Mouse (Mus musculus): ENCODE results near the gene Mkln1.
"Not testable (repeated sequence)": the region's sequence is repeated elsewhere in the genome, so short reads cannot be mapped to it uniquely, and the experiment has no call there.

Gene Mkln1

DNA sequence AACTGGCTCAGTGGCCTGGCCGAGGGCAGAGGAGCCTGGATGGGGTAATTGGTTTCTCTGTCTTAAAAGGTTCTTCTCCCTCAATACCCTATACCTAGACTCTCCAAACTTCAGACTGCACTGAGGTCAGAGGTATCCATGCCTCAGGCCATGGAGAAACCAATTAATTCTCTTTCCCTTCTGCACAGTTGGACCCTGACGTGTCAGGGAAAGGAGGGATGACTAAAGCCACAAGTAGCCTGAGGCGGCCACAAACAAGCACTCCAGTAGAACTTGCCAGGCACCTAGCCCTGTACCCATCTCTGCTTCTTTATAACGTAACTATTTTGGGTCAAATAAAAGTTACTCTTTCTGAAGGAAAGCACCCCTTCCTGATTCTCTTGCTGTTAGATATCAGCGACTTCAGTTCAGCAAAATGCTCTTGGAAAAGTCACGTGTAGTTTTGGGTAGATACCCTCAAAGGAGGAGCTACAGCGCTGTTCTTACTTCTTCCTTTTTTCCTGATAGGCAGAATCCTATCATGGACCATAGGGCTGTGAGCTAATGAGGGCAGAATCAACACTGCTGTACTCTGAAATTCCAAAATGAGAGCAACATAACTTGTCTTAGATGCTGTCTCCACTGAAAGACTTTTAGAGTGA lies 158.0 kb downstream of the Mkln1 start:
- DNase-seq: no peak

DNA sequence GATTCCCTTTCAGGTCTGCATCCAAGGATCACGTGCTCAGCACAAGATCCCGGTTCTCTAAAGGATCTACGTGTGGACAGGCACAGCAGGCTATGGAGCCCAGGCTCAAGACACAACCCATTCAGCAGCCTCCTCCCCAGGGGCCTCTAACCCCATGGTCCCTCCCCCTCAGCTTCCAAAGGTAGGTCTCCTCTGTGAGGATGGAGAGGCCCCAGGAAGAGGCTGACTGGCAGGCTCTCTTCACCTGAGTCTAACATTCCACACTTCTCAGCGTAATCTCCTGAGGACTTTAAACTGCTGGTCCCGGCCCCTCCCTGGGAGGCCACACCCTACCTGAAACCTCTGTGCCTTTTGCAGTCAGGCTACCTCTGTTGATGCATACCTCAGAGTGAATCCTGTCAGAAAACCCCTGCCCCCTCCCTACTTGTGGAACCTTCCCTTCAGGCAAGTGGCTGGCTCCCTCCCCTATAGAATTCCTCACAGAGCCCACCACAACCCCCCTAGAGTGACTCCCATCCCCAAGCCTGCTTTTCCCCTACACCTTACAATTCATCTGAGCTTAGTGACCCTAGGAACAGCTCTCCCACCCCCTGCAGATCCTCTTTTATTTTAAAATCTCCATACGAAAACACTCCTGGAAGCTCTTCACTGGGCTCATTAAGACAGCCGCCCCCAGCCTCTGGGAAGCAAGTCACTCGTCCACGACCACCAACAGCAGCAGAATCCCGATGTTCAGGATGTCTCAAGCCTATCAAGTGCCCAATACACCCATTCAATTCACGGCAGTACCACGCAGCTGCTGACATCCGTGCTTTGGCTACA lies 161.8 kb downstream of the Mkln1 start:
- no peak for DNase-seq

- not testable (repeated sequence) for DNase-seq
Measured at GRCm38 (mm10) chr6:31561948-31562347, 163.4 kb downstream of the Mkln1 start.

GRCm38 (mm10) chr6:31562371-31563080 lies 164.0 kb downstream of the Mkln1 start:
- DNase-seq: no peak

DNA sequence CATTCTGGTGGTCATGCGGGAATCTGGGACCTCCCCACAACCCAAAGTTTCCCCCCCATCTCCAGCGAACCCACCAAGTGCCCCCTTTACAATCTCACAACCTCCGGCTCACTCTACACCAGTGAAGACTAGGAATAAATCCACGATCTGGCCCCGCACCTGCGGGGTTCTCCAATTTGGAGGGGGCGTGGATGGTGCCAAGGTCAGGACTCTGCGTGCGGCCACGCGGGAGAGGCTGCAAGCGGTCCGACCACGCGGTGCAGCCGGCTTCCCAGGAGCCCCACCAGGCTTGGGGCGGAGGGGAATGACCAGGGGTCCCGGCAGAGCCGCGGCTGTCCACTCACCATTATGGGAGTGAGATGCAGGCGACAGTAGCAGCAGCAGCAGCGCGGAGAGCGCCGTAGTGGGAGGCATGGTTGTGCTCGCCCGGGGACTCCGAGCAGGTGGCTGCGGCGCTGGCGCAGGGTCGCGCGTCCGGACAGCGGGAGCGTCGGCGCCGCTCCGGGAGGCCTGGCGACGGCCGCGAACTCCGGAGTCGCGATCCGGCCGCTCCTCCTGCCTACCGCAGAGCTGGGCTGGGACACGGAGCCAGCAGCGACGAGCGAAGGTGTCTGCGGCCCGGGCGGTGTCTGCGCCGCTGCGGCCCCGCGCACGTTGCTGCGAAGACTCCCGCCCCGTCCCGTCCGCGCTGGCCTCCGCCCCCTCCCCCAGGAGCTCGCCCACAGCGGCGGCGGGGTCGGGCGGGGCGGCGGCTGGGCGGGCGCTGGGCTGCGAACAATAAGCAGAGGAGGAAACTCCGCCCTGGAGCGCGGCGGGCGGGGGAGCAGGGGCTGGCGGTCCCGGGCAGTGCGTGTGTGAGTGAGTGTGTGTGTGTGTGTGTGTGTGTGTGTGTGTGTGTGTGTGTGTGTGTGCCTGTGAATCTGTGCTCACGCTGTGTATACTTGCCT lies 165.0 kb downstream of the Mkln1 start, which contains the start of gene Podxl:
Podxl (minus strand) TSS at position 747 of the 947 bp plus-strand sequence.
- DNase-seq: peak; percentile 84 to 93

DNA sequence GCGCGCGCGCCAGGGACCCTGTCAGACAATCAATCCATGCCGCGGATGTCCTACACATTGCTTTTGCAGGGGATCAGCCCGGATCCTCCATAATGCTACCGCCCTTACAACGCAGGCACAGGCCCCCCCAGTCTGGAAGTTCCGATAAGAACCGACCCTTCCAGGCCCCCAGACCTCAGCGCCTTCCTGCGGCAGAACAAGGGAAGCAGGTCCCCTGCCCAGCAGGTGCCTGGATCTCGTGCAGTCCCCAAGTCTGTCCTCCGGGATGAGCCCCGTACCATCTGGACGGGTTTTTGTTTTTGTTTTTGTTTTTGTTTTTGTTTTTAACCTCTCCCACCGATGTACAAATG lies 165.6 kb downstream of the Mkln1 start:
- DNase-seq: no peak

DNA sequence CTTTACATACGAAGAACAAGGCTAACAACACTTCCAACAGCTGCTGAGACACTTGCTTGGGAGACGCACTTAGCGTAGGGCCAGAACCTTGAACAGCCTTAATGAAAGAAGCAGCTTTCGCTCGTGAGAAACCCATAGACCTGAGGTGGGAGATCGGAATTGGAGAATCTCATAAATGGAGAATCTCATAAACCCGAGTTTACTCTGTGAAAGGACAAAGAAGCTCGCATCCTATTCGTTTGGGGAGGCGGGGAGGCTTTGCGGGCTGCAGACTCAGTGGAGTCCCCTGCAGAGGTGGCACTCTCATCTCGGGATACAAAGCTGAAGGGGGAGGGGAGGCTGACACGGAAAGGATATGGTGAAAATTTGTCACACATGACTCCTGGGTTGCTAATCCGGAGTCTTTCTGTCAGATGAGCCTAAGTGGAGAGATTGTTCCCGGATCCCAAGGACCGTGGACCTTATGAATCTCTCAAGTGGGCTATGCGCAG lies 166.4 kb downstream of the Mkln1 start:
- no peak for DNase-seq
